Mouse (Mus musculus): ENCODE measurements at regions not wholly inside any gene's neighbourhood (a gene's known extent, or its start where the extent isn't known, plus 50 kb on each side); places are given as distances from the start of the nearest gene placed in this dataset.

DNA sequence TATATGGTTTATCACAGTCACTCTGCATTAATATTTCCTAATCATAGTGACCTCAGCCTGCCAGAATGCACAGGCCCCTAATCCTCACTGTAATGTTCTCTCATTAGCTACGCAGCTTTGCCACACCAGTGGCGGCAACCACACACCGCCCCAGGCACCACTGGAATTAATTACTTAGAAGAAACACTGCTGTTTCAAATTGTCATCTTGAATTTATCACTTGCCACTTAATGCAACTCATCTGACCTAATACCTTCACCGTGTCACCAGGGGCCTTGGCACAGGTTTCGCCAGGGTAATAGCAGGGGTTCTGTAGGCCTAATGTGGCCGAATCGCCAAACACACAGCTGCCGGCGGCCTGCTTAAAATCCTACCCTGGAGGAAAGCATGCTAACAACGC lies 328.5 kb upstream of the Atp5g3 start:
- Histone ChIP-seq H3K27me3 (no peaks in the 10 kb centered on the region), H3K4me3 (no peak overlapping the region), H3K27ac (peak overlapping the region; percentile 61; the same call in 1 of the 2 replicates), H3K9me3 (no peaks in the 10 kb centered on the region), H3K4me1 (peaks cover 49% of the 10 kb centered on the region), H3K4me2 (replicated peaks) (no peak overlapping the region; the same call in 1 of the 2 replicates), H3K9ac (no peak overlapping the region), H3K36me3 (no peaks in the 10 kb centered on the region)
- WGBS = 18% methylated on average over 10 of the region's 10 CpGs
- no peak for ATAC-seq (ENCODE audit: low FRiP score, low read depth)

DNA sequence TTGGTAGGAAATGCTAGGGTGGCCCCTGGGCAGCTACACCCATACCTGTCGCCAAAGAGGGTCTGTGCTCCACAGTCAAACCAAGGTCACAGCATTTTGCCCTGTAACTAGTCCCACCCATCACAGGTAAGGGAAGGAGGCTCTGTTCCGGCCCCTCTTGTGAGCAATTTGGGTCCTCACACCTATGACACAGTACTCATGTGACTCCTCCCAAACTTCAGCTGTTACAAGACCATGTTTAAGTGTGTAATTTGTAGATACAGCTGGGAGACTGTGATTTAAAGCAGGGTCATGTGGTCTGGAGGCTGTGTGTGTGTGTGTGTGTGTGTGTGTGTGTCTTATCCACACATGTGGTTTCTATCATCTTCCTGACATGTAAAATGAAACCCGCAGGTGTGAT lies 306.3 kb upstream of the Atp5g3 start:
- H3K4me2 ChIP-seq (replicated peaks) = 0 out of 2 replicates have a peak overlapping the region, but pooled peaks have one; percentile 16
- no peaks in the 10 kb centered on the region for H3K27me3 ChIP-seq
- WGBS = 49% methylated on average over 3 of the region's 3 CpGs
- H3K9me3 ChIP-seq = no peaks in the 10 kb centered on the region
- no peaks in the 10 kb centered on the region for H3K36me3 ChIP-seq
- peak; percentile 61; the same call in 1 of the 2 replicates for ATAC-seq (ENCODE audit: low FRiP score, low read depth)
- no peak overlapping the region for H3K27ac ChIP-seq
- H3K4me1 ChIP-seq = peaks cover 34% of the 10 kb centered on the region
- H3K4me3 ChIP-seq = no peak overlapping the region
- no peak overlapping the region for H3K9ac ChIP-seq

DNA sequence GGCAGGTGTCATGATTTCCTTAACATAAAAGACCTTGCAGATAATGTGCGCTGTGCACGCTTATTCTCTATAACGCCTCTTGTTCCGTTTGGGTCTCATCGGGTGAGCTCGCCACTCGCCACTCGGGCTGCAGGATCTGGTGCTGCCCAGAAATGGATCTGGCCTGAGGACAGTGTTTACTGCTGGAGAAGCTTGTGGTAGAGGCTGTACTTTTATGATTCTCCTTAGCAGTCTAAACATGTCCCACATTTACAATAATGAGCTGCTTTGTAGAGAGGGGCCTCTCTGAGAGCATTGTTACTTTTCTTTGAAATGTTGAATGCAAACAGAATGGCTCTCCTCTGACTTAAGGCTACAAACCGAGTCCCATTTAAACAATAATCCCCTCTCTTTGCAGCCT lies 299.1 kb upstream of the Atp5g3 start:
- no peak overlapping the region for H3K4me3 ChIP-seq
- H3K4me2 ChIP-seq (replicated peaks) = peak overlapping the region; percentile 25; the same call in 1 of the 2 replicates
- H3K9ac ChIP-seq = 0 out of 2 replicates have a peak overlapping the region, but pooled peaks have one; percentile 8
- H3K9me3 ChIP-seq = no peaks in the 10 kb centered on the region
- no peak for ATAC-seq (ENCODE audit: low FRiP score, low read depth)
- H3K4me1 ChIP-seq = peaks cover 38% of the 10 kb centered on the region
- H3K27ac ChIP-seq = peak overlapping the region; percentile 59
- H3K36me3 ChIP-seq = no peaks in the 10 kb centered on the region
- no peaks in the 10 kb centered on the region for H3K27me3 ChIP-seq
- 46% methylated on average over 9 of the region's 9 CpGs for WGBS

DNA sequence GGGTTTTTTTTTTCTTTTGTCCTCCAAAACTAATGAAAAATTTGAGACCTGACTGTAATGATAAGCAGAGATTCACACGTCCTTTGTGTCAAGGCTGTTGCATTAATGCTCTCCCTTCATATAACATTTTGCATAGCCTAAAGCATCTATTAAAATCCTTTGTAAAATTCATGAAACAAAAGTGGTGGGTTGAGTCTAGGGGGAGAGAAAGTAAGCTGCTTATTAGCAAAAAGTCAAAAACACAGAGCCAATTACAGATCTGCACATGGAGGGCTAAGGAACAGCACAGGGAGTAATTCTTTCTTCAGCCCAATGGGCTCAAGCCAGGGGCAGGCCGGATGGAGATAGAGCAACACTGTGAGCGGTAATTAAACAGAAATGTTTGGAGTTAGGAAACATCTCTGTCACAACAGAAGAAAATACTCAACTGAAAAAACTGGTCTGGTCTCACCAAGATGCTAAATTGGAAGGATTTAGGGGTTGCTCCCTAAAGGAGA lies 298.3 kb upstream of the Atp5g3 start:
- Histone ChIP-seq H3K4me3 (no peak overlapping the region), H3K9ac (no peak overlapping the region), H3K27me3 (no peaks in the 10 kb centered on the region), H3K36me3 (no peaks in the 10 kb centered on the region), H3K4me1 (peaks cover 38% of the 10 kb centered on the region), H3K27ac (peak overlapping the region; percentile 59), H3K4me2 (replicated peaks) (peak overlapping the region; percentile 9; the same call in 1 of the 2 replicates), H3K9me3 (no peaks in the 10 kb centered on the region)
- 47% methylated on average over 3 of the region's 3 CpGs for WGBS
- ATAC-seq (ENCODE audit: low FRiP score, low read depth) = no peak

GRCm38 (mm10) chr2:74207440-74207839 lies 296.3 kb upstream of the Atp5g3 start:
- Histone ChIP-seq H3K9me3 (no peaks in the 10 kb centered on the region), H3K36me3 (no peaks in the 10 kb centered on the region), H3K4me2 (replicated peaks) (no peak overlapping the region; the same call in 1 of the 2 replicates), H3K27ac (no peak overlapping the region), H3K4me1 (peaks cover 46% of the 10 kb centered on the region), H3K27me3 (no peaks in the 10 kb centered on the region), H3K4me3 (no peak overlapping the region), H3K9ac (no peak overlapping the region)
- 43% methylated on average over 10 of the region's 10 CpGs for WGBS
- ATAC-seq (ENCODE audit: low FRiP score, low read depth) = no peak

GRCm38 (mm10) chr2:74202776-74203175 lies 291.6 kb upstream of the Atp5g3 start:
- peaks cover 39% of the 10 kb centered on the region for H3K4me1 ChIP-seq
- peak overlapping the region; percentile 26 for H3K4me3 ChIP-seq
- peak overlapping the region; percentile 75 for H3K27ac ChIP-seq
- 0 out of 2 replicates have a peak overlapping the region, but pooled peaks have one; percentile 25 for H3K9ac ChIP-seq
- peak; percentile 38; the same call in 1 of the 2 replicates for ATAC-seq (ENCODE audit: low FRiP score, low read depth)
- 34% methylated on average over 3 of the region's 3 CpGs for WGBS
- peak overlapping the region; percentile 49 for H3K4me2 ChIP-seq (replicated peaks)
- no peaks in the 10 kb centered on the region for H3K36me3 ChIP-seq
- H3K27me3 ChIP-seq = no peaks in the 10 kb centered on the region
- no peaks in the 10 kb centered on the region for H3K9me3 ChIP-seq

GRCm38 (mm10) chr2:74201608-74202323 lies 290.6 kb upstream of the Atp5g3 start:
- no peaks in the 10 kb centered on the region for H3K9me3 ChIP-seq
- H3K27me3 ChIP-seq = no peaks in the 10 kb centered on the region
- peak overlapping the region; percentile 49 for H3K4me2 ChIP-seq (replicated peaks)
- H3K4me1 ChIP-seq = peaks cover 29% of the 10 kb centered on the region
- peak overlapping the region; percentile 75 for H3K27ac ChIP-seq
- no peak overlapping the region for H3K9ac ChIP-seq
- peak overlapping the region; percentile 12; the same call in 1 of the 2 replicates for H3K4me3 ChIP-seq
- H3K36me3 ChIP-seq = no peaks in the 10 kb centered on the region
- peak; percentile 55 for ATAC-seq (ENCODE audit: low FRiP score, low read depth)
- 25% methylated on average over 11 of the region's 11 CpGs for WGBS

DNA sequence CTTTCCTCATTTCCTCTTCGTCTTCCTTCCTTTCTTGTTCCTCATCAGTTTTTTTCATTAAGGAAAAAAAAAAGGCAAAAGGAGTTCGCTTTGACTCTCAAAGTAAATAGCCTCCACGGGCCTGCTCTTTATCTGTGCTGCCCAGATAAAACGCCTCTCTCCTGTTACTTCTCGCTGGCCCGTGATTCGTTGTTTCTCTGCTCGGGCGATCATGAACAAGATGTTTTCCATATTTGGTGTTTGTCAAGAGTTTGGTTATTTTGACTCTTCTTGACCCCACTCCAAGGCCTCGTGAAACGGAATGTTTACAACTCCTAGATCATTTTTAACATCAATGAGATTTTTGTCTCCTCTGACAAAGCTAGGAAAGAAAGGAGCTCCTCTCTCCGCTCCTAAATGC lies 288.4 kb upstream of the Atp5g3 start:
- H3K9me3 ChIP-seq = peaks cover 3% of the 10 kb centered on the region; the same call in 1 of the 2 replicates
- no peak overlapping the region for H3K27ac ChIP-seq

DNA sequence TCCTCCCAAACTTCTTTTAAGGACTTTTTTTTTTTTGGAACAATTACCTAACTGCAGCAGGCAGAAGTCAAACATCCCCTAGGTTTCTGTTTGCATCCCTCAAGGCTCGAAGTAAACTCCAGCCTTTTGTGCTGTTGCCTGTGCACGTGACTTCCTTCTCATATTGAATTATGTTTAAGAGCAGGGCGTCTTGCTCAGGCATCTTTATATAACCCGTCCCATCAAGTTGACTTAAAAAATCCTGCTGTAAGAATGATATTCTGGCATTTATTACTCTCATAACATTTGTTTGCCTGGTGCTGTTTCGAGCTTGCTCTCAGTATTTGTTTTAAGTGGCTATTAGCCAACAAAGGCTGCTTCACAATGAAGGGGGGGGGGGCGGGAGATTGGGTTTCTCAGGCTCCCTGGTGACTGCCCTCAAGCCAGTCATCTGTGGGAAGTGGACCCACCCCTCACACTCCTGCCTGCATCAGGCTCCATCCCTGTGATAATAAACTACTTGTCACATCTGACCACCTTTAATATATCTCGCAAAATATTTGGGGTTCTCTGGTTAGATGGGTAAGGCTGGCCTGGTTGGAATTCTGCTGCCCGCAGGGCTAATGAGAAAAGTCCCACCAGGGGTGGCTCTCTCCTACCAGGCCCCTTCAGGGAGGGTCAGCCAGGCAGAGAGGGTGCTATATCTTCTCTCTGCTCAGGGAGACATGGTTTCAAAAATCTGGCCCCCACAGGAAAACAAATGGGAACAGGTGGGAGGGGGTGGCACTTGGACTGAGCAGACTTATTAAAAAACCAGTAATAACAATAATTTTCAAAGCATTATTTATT lies 277.1 kb upstream of the Atp5g3 start:
- no peaks in the 10 kb centered on the region for H3K36me3 ChIP-seq
- no peaks in the 10 kb centered on the region for H3K27me3 ChIP-seq
- 0 out of 2 replicates have a peak, but pooled peaks cover 4% of the 10 kb centered on the region for H3K9me3 ChIP-seq
- WGBS = 8% methylated on average over 8 of the region's 8 CpGs
- peak; percentile 65 for ATAC-seq (ENCODE audit: low FRiP score, low read depth)
- H3K27ac ChIP-seq = peak overlapping the region; percentile 80
- H3K9ac ChIP-seq = no peak overlapping the region
- no peak overlapping the region for H3K4me3 ChIP-seq
- peaks cover 45% of the 10 kb centered on the region for H3K4me1 ChIP-seq
- no peak overlapping the region; the same call in 1 of the 2 replicates for H3K4me2 ChIP-seq (replicated peaks)

More for the DNA sequence above, 288.4 kb upstream of the Atp5g3 start:
- H3K36me3 ChIP-seq = no peaks in the 10 kb centered on the region
- H3K4me1 ChIP-seq = peaks cover 25% of the 10 kb centered on the region
- no peak for ATAC-seq (ENCODE audit: low FRiP score, low read depth)
- H3K27me3 ChIP-seq = no peaks in the 10 kb centered on the region
- no peak overlapping the region for H3K9ac ChIP-seq
- 57% methylated on average over 12 of the region's 12 CpGs for WGBS
- no peak overlapping the region for H3K4me3 ChIP-seq
- no peak overlapping the region for H3K4me2 ChIP-seq (replicated peaks)

GRCm38 (mm10) chr2:74178106-74178505 lies 267.0 kb upstream of the Atp5g3 start:
- Histone ChIP-seq H3K4me1 (no peaks in the 10 kb centered on the region), H3K36me3 (no peaks in the 10 kb centered on the region), H3K4me3 (no peak overlapping the region), H3K9ac (no peak overlapping the region), H3K9me3 (no peaks in the 10 kb centered on the region), H3K27me3 (no peaks in the 10 kb centered on the region), H3K4me2 (replicated peaks) (no peak overlapping the region), H3K27ac (no peak overlapping the region)
- 55% methylated on average over 1 of the region's 1 CpGs for WGBS
- ATAC-seq (ENCODE audit: low FRiP score, low read depth) = no peak

GRCm38 (mm10) chr2:74168776-74169570 lies 257.8 kb upstream of the Atp5g3 start:
- Histone ChIP-seq H3K4me2 (replicated peaks) (no peak overlapping the region), H3K9ac (no peak overlapping the region), H3K4me1 (peaks cover 8% of the 10 kb centered on the region), H3K36me3 (no peaks in the 10 kb centered on the region), H3K9me3 (no peaks in the 10 kb centered on the region), H3K4me3 (no peak overlapping the region), H3K27me3 (no peaks in the 10 kb centered on the region), H3K27ac (no peak overlapping the region)
- ATAC-seq (ENCODE audit: low FRiP score, low read depth) = no peak
- 61% methylated on average over 16 of the region's 16 CpGs for WGBS
